Mouse (Mus musculus): ENCODE data around the gene Chchd5.

DNA sequence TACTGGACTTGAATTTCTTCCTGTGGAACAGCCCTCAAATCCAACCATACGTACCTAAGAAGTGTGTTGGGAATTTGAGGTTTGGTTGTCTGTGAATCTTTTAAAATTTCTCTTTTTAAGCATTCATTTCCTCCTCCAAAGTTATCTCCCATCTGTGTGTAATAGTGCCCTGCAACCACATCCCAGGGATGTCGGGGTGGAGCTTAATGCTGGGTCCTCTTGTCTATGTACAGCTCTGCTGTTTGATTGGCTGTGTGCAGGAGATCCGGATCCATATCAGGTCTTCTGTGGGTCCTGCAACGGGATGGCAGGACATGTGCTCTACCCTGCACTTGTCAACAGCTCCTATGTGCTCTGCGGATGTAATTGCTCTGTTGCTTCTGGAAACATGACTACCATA lies 35.3 kb downstream of the Chchd5 start:
- TF ChIP-seq CTCF (IDR thresholded peaks at IDR 0.05; ENCODE audit: borderline replicate concordance, insufficient read depth, low read depth, low read length) (no peak), POLR2A (IDR thresholded peaks at IDR 0.05; ENCODE audit: borderline replicate concordance, insufficient read depth, low read length) (no peak)

All from cerebellum, adult 2 months (tissue).